Mouse (Mus musculus) layer of hippocampus, postnatal 10 days (tissue): ENCODE data around the gene Pf4. TPM values are rescaled to one million over a fixed set of nuclear protein-coding genes. Genes with fewer than 3 reads are reported as not detected.

Experiments
- DNase-seq, 2 experiments: peaks; one replicate each; pipeline ENCODE4 v3.0.0; 2021; ENCODE audit warnings: low spot score in 2 of 2
- long read RNA-seq: library from polyadenylated mRNA; stranded (forward); transcript quantifications from one replicate; pipeline ENCODE4 v2.0.0, GENCODE M21; 2023
- total RNA-seq, 2 experiments: library from RNA; stranded (reverse); gene quantifications; 2 replicates each; pipeline ENCODE4 v1.2.3; 2021

Gene Pf4
- total RNA-seq, result 1 to 10 TPM; 5.6 to 7.1 TPM
- long read RNA-seq, transcript Pf4-201 (3 exons, 588 nt), result major isoform, 6 of 6 reads
- long read RNA-seq, partial matches to known transcripts, result 0 of 6 reads
- long read RNA-seq, other reads (novel, unspliced or antisense), result 0 of 6 reads

DNA sequence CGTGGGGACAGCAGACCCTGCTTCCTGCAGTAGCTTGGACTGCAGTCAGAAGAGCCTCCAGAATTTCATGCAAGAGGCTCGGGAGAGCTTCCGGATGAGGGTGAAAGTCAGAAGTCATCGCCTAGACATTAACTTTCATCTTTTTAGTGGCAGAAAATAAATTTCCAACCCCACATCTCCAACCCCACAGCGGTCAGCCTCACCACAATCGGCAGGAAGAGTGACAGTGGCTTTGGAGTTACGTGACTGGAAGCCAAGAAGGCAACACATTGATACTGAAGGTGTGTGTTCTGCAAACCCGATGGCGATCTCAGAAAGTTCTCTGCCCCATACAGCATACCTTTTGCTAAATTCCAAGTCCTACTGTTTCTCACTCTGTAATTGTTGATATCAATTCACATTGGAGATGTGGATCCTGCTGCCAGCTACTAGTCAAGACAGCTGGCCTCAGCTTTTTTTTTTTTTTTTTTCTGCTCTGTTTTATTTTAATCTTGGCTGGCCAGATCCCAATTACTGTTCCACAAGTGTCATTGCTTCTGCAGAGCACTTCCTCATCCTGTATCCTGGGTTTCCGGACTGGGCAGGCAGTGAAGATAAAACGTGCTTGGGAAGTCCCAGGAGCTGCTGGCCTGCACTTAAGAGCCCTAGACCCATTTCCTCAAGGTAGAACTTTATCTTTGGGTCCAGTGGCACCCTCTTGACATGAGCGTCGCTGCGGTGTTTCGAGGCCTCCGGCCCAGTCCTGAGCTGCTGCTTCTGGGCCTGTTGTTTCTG is at the start of gene Pf4:
Gene Pf4 (plus strand): TSS at position 556 of the 774 bp plus-strand sequence.
- DNase-seq, result no peak

DNA sequence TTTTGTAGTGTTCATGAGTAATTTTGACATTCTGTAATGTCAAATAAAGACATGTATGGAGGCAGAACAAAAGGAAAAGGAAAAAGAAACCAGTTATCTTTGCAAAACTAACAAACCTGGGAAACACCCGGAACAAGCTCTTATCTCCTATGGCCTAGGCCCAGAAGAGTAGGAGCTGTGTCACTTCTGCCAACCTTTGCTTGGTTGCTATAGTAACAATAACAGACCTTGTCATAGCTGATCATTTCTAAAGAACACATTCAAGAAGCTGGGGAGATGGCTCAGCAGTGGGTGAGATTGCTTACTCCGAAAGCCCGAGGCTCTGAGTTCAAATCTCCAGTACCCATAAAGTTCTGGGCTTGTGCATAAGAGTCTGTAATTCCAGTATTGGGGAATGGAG is 49.6 kb upstream of the Pf4 start:
- no peak for DNase-seq

DNA sequence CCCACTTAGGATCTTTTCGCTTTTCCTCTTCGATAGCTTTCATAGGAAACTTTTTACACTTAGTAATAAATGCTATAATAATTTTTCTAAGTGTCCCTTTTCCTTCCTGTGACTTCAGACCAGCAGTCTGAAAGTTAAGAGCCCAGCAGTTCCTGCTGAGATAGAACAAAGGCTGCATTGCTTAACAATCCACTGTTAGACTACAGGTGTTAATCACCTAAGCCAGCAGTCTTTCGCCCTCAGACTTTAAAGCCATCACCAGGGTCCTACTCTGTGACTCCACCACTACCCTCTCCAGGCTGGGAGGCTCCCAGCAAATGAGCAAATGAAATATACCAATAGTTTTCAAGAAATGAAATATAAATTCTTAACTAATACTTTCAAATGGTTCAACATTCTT is 44.0 kb upstream of the Pf4 start:
- no peak for DNase-seq

DNA sequence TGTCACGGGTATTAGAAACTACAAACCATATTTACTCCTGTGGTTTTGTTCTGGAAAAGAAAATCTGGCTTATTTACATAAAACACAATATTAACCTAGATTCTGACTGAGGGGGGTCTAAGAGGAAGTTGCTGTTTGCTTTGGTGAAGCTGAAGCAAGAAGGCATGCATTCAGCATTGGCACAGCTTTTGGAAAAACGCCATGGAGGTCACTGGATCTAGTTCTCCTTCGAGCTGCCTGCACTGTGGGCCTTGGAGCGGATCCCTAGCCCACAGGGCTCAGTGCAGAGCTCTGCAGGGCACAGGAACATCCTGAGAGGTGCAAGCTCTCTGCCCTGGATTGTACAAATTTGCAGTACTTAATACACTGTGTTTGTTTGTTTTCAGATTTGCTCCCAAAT is 40.8 kb upstream of the Pf4 start:
- DNase-seq, result no peak

DNA sequence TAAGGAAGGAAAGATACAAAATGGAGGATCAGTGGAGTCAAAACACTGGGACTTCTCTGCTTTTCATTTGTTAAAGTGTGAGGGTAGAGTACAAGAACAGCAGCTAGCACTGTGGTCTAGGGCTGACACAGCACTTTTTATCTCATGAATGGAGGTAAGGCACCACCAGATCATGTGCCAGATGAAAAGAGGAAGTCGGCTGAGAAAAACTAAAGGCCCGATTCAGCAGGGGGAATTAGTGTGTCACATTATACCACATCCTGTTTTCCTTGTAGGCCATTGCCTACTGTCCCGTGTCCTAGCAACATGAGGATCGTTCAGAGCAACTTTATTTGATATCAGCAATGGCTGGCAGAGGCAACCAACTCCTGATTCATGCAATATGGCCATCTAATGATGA is 30.2 kb upstream of the Pf4 start:
- no peak for DNase-seq

DNA sequence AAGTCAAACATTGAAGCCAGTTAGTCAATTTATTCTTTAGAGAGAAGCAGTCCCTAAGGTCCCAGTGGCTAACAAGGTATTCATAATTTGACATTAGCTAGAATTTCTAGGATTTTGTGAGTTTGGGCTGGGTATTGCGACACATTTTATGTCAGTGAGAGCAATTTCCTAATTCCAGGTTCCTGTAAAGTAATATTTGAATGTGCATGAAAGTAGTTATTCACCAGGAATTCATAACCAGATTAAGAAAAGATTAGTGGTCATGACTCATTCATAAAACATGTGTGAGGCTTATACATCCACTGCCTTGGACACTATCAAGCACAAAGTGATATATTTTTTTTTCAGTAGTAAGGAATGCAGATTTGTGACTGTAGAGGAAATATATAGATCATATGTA is 18.3 kb upstream of the Pf4 start:
- DNase-seq, result no peak

DNA sequence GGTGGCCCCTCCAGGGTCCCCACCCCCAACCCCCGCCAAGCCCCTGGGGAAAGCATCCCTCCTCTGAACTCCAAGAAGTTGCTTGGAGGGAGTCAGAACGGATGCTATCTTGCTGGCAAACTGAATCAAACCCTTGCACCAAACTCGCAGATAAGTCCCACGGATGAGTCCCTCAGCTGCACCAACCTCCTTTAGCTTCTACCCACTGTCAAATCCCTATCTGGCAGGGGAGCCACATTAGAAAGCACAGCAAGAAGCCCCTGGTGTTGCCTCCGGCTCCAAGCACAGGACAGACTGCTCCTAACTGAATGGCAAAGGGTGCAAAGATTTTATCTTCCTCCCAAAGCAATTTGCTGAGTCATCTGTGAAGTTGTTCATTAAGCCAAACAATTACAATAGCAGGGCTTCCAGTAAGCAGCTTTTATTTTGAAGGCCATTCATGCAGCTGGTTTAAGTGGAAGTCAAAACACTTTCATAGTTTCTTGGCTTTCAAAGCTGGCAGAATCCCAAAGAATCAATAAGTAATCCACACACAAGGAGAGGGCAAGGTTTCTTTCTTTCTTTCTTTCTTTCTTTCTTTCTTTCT is 14.1 kb upstream of the Pf4 start:
- no peak for DNase-seq

DNA sequence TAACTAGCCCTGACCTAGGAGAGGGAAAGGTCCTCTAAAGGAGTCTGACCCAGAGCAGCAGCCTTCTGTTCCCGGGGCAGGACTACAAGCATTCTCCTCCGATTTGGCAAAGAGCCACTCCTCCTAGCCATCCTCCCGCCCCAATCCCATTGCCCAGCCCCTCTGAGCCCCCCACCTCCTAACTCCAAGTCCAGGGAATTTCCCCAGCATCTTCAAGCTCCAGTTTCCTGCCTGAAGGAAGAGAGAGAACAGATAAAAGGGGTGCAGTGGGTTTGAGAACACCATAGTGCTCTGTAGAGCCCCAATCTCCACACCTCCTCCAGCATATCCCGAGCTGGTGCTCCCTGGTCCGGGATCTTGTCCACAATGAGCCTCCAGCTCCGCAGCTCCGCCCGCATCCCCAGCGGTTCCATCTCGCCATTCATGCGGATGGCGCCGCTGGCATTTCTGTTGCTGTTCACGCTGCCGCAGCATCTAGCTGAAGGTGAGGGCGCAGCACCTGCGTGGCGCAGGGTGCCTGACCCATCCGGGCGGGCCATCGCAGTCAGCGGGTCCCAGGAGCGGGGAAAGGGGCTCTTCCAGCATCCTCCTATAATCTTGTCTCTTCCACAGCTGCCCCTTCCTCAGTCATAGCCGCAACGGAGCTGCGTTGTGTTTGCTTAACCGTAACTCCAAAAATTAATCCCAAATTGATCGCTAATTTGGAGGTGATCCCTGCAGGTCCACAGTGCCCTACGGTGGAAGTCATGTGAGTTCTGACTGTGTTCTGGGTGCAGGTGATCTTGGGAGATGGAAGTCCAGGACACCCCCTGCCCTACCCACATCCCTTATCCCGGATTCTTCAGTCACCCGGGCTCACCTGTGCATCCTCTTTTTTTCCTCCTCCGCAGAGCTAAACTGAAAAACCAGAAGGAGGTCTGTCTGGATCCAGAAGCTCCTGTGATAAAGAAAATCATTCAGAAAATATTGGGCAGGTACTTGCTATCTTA is 12.9 kb upstream of the Pf4 start, which contains the start of gene Cxcl5:
Gene Cxcl5 (plus strand): TSS at position 284 of the 989 bp plus-strand sequence.
- DNase-seq, result peak; percentile 11 to 23

DNA sequence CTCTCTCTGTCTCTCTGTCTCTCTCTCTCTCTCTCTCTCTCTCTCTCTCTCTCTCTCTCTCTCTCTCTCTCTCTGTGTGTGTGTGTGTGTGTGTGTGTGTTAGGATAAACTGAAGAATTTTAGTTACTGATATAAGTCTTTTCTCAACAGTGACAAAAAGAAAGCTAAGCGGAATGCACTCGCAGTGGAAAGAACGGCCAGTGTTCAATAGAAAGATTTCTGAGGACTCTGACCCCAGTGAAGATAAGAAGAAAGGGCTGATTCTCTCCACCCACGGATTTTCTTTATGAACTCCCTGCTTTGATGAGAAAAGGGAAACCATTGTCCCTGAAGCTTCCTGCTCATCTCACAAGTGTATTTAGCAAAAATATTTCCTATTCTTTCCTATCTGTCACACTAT is 11.9 kb upstream of the Pf4 start:
- no peak for DNase-seq

DNA sequence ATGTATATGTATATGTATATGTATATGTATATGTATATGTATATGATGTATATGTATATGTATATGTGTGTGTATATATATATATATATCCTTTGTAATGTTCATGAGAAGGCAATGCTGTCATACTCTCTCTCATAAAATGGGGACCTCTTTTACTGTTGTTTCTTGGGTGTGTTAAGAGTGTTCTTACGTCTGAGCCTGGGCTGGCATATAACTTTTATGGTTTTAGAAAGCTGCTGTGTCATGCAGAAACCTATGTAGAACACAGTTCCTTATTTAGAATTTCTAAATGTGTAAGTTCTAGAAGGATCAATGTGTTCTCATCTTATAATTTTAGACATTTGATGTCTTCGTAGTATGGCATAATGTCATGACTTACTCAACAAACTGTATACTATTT is 11.4 kb upstream of the Pf4 start:
- DNase-seq, result no peak

DNA sequence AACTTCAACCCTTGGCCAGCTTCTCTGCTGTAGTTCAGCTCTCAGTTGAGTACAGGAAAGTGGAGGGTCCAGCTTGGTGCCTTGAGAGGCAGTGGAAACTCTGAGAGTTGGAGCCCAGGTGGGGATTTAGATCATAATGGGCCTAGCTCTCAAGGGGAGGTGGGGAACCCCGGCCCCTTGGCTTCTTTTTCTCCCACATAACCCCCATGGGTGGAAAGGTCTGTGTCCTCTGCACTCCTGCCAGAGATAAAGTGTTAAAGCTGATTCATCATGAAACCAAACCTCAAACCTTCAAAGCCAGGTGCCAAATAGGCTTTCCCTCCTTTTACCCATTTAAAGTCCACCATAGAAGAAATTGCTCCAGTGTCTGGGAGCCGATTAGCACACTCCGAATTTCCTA is 10.4 kb upstream of the Pf4 start:
- DNase-seq, result no peak

DNA sequence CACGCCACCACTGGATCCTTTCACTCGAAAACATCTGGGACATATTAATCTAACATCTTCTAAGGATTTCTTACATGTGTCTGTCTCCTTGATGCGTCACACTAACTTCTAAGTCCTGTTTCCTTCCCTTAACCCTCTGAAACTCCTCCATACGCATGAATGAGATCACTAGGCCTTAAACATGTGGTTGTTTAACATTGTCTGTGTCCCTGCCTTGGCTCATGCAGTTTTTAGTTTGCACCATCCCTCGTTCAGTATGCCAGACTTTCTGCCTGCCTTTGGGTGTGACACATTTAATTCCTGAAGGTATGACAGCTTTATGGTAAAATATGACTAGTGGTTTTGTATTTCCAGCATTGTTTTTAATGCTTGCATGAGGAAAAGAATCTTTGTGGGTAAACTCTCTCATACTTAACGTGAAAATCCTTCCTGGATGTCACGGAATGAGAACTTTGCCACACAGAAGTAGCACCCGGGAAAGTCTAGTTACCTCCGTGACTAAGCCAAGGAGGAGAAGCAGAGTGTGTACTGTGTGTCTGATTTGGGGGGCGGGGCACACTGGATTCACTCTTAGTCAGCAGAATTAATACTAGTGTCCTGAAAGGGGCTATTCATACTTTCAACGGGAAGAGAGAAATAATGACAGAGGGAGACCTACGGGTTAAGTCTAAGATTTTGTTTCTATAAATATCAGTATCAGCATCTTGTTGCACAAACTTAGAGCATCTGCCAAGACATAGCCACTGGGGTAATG is 8.1 kb upstream of the Pf4 start:
- no peak for DNase-seq

DNA sequence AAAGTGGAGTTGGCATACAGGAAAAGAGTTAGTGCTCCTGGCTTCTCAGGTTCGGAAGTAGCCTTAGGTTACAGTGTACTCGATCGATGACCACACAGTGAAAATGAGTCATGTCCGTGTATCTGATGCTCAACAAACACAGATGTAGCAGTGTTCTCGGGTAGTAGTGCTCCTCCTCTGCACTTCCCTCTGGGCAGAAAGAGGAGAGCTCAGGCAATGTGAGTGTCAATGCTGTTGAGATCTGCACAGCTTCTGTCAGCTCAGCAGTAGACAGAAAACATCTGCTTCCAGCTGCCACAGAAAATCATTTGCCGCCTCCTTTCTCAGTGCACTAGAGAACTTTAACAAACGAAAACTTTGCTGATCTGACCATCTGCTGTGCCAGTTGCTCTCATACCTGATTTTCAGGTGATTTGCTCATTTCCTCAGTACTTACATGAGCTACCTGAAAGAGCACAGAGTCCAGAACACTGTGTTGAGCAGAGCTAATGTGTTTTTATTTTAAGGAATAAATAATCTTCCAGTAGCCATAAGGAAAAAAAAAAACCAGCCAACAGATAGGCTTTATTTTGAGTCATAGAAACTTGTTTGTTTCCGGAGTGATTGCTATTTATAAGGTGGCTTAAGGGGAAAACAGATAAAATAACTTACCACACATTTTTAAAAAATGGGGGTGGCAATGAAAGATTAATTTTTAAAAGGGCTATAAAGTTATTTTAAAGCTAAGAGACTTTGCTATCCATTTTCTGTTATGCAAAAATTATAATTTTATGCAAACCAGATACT is 6.2 kb upstream of the Pf4 start:
- no peak for DNase-seq

DNA sequence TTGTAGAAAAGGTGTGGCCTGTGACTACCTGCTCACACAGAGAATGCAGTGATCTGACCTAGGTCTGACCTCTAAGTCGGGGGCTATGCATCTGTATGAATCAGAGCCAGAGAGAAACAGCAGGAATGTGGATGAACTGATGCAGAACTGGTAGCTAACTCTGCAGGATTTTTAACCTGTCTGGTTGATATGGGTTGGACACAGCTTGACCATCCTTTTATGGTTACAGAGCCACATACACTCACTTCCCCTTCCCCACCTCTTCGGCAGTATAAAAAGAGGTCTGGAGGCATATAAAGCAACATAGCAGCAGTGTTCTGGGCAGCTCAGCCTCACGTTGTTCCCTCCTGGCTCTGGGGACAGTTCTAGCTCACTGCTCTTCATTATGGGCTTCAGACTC is 4.0 kb upstream of the Pf4 start, which contains the start of gene Ppbp:
Gene Ppbp (plus strand): TSS at position 301 of the 400 bp plus-strand sequence.
- no peak for DNase-seq

DNA sequence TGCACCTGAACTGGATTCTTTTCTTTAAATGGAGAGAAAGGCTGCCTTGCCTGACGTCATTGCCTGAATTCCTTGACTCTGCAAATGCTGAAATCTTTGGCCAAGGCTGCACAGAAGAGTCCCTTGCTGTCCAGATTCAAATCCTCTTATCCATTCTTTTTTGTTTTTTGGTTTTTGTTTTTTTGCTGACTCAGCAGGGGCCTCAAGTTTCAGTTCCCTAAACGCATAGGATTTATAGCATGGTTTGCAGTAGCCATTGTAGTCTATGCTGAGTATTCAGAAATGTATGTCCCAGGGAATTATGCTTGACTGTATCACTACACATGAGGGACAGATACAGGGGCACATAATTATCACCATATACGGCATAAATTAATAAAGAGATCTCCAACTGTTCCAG is 866 bp upstream of the Pf4 start:
- DNase-seq, result no peak

DNA sequence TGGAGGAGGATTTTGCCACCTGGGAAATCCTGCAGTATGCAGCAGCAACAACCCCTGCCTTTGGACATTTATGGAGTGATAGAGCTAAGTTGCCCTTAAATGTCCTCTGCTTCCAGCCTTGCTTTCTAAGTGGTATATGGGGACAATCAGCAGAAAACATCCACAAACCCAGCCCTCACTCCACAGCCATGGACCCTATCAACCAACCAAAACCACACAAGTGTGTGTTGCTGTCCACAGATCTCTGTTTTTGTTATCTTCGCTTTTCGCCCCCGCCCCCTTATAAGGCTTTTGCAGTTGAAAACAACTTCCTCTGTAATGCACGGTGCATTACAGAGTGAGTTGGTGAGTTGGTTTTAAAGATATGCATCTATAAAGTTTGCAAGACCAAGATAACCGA is 3.3 kb downstream of the Pf4 start:
- DNase-seq, result no peak

DNA sequence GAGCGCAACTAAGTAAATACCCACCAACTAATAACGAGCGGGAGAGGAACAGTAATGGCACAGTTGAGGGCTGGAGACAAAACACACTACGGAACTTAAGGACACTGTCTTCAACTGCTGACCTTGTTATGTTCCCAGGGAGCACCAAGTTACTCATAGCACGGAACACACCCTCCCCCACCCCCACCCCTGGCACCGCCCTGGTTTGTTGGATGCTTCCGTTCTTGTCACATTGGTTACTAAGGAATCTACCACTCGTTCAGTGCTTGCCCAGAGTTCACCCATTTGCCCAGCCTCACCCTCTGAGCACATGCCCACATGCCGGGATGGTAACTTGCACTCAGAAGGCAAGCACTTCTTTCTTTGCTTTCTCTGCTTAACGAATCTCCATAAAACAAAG is 5.4 kb downstream of the Pf4 start:
- DNase-seq, result no peak

DNA sequence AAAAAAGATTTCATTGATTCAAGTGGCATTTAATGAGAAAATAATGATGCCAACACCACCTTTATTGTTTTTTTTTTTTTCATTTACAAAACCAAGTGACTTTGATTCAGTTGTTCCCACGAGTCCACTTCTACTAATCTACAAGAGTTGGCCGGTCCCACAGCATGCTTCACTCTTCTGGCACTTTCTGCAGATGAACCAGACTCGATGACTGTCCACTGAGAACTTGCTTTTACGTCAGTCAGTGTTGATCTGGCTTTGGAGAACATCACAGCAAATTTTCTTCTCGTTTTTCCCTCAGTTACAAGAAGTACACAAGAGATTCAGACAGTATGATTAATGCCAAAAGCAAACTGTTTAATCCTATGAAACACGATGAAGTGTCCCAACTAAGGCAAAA is 6.6 kb downstream of the Pf4 start:
- no peak for DNase-seq

DNA sequence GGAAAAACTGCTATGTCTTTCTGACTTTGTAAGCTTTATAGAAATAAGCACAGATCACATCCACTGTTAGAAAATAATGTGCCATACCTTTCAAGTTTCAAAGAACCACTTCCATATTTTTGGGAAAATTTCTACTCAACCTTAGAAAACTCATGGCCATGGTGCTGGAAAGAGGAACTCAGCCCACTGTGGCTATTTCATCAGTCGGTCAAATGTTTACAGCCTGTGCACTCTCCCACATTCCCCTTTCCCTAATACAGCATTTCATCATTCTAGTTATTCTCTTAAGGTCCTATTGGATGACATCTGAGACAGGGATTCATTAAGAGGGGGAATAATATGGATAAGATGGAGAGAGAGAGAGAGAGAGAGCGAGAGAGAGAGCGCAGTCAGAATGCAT is 11.5 kb downstream of the Pf4 start:
- no peak for DNase-seq
